Mouse (Mus musculus) fat pad, adult 2 months (tissue): Measurements from ENCODE around the gene Fam198b.
"Not testable (repeated sequence)": the region's sequence is repeated elsewhere in the genome, so short reads cannot be mapped to it uniquely, and the experiment has no call there.

ENCODE experiments used
- DNase-seq: peaks from one replicate; pipeline ENCODE4 v3.0.0-alpha.2; 2011; ENCODE audit warnings: low read depth, low spot score; ENCODE audit errors: extremely low read depth

Gene Fam198b

DNA sequence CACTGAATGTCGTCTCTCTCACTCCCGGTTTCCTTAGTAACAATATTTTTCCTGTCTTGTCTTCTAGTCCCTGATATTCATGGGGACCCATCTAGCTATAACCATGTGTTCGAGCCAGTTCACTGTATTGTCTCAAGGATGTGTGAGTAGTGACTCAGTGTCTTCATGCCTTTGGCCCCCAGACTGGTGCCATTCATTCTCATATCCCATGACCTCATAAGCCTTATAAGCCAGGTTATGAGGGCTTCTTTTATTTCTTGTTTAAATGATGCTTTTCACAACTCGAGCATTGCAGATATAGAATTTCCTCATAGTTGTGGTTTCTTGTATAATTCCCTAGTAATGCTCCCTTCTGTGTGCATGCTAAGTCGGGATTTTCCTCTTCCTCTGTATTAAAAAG, 31.9 kb downstream of the Fam198b start:
- no peak for DNase-seq

DNA sequence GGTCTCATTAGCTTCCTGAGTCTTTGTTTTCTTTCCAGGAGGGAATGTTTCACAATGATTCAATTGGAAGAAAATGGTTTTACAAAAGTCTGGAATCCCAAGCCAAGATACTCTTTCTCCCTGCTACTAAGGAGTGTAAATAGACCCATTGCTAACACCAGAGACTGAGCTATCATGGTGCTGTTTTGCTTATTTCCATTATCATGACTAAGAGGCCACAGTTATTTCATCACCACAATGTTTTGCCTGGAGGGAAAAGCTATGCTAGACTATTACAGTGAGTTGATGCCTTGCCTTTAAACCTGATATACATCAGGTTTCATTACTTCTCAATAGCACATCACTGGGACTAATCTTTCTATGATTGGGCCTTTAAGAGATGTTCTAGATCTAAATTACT, 34.4 kb downstream of the Fam198b start:
- no peak for DNase-seq

DNA sequence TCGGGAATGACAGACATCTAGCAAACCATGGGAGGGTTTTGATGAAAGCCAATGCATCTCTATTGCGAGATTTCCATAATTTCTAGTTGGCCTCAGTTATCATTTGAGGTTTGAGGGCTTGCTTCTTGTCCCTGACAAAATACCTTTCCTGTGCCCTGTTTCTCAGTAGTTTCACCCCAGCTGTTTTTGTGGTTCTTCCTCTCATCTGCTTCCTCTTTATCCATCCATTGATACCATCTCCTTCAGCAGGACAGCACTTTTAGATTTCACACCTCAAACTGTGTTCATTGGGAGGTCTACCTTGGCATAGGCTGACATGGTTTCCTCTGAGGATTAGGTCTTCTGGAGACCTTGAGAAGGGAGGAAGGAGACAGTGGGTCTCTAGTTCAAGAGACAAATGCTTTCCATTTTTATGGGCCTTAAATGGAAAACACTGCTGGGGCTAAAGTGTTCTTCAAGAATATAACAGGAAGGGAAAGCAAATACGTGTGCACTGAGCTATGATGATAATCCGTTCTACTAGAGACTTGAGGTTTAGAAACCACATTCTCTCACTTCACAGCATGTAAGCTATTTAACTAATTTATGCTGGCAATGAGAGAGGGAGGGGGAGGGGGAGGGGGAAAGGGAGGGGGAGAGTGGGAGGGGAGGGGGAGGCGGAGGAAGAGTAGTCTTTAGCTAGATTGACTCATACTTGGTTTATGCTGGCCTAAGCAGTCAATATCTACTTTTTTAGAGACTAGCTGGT, 41.8 kb downstream of the Fam198b start:
- DNase-seq, result no peak

DNA sequence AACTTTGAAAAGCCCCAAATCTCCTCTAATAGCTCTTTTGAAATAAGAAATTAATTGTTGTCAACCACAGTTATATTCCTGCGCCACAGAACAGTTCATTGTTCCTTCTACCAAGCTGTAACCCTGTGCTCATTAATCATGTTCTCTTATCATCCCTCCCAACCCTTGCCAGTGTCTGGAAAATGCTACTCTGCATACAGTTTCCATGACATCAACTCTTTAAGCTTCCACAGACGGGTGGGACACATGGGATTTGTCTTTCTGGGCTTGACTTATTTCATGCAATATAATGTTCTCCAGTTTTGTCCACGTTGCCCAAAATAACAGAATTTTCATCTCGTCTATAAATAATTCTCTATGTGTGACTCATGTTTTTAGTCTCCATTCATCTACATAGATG, 42.7 kb downstream of the Fam198b start:
- no peak for DNase-seq

DNA sequence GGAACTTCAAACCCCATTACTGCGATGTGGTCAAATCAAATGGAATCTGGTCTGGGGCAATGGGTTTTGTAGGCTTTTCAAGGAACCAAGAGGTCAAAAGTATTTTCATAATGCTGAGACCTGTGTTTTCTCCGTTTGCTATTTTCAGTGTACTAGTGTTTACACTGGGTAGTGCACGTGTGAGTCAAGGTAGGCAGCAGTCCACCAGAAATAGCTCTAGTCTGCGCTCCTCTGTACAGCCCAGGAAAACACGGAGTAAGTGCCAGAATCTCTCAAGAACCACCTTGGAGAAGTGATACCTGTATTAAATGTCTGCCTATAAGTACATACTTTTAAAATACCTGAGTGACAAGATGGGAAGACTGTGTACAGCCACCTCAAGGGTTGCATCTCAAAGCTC, 44.1 kb downstream of the Fam198b start:
- DNase-seq, result no peak

DNA sequence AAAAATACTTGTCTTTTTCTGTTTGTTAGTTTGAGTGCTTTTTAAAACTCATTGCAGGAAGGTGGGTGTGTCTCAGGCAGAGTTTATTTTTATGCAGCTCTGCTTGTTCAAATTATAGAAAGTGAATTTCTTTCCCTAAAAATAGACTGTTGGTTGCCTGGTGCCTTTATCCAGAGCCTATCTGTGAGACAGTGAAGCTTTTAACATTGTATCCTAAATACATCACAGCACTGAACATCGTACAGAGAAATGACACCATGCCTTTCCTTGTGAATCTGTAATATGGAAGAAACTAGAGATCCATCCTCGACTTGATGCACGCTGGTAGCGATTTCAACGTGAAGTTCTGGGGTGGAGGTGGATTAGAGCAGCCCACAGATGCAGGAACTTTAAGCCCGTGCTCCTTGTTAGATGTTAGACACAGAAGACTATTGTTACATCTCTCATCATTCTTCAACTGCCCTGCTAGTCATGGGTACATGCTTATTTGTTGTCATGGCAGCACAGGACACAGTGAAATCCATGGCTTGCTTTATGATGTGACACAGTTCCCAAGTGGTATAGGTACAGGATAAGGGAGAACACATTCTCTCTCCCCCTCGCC, 45.9 kb downstream of the Fam198b start:
- DNase-seq, result no peak

DNA sequence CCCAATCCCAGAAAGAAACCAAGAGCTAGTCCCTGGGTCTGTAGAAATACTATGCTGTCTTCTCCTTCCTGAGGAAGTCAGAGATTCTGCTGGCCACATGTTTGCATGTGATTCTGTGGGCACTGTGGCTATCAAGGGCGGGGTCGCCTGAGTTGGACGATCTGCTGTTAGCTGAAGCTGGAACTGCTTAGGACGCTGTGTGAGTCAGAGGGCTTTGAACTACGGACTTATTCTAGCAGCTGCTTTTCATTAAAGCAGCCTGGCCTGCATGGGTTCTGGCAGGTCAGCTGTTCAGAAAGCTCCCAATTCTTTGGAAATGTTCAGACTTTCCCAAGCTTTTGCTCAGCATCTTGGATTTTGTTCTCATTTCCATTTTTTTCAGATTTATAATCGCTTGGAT, 51.9 kb downstream of the Fam198b start:
- no peak for DNase-seq

DNA sequence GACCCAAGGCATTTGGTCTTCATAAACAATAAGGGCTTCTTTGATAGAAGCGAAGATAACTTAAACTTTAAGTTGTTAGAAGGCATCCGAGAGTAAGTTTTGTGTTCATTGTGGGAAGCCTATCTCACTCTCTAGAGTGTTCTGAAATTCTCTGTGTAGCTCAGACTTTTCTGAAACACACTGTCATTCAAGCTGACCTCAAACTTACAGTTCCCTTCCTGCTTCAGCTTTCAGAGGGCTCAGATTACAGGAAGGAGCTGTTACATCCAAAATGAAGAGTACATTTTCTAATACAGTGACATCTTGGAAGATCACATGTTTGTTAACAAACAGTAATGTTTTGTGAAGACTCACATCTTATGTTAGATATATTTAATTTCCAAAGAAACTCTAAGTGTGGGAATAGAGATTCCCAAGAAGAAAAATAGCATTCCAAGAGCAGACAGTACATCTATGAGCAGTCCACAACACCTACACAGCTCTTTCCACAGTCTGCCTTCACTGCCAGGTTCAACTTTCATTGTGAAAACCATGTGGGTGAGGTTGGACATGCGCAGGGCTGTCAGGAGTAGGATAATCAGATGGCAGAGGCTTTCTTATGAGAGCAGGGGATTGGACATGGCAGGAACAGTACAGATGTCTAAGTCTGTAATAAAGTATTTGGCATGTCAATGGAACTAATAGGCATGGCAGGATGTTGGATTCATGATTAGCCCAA, 52.6 kb downstream of the Fam198b start:
- DNase-seq, result no peak

DNA sequence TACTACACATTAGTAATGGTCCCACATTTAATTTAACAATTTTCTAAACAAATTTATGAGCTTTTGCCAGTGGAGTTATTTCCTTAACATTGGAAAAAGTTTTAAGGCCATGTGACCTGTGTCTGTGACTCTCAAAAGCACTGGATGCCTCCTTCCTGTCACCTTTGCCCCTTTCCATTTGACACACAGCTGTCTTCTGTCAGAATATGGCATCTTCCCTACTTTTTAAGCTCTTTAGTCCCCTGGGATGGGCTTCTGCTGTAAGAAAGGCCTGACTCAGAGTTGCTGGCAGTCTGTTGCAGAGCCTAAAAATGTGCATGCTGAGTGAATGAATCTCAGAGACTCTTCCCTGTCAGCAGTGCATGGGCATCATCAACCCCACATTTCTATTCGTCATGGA, 63.4 kb downstream of the Fam198b start:
- DNase-seq, result no peak

DNA sequence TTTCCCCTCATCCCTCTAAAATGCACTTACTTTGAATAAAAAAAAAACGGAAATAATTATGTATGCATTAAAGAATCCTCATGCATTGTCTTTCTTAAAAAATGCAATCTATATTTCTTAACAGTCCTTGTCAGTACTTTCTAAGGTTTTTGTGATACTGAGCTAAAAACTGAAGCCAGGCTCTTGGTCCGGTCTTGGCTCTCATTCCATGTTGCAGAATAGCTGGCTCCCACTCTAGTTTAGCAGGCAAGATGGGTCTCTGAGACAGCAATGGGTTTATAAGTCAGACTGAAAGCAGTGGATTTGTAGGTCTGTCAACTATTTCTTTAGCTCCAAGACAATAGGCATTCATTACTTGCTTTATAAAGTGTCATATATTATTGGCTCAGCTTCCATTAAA, 63.8 kb downstream of the Fam198b start:
- no peak for DNase-seq

DNA sequence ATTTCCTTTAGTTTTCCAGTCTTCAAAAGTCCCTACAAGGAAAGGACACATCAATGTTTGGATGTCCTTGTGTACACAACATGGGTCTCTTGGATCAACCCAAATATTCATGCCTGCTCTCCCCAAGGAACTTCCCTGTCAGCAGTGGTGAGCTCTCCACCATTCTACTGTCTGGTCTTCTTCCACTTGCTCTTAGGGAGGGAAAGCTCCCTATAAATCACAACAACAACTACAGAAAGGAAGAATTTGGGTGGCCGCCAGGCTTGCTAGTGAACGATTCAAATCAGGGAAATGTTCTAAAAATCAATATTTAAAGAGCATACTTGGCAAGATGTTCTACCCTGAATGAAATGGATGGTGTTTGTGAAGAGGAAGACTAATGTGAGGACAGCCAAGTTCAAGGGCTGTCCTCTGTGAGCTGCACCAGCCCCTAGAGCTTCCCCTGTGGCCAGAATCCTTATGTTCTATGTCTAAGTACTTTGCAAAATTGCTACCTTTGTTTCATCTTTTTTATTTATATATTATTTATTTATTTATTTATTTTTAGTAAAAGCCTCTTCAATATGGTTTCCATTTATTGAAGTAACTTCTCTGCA, 68.9 kb downstream of the Fam198b start:
- no peak for DNase-seq

DNA sequence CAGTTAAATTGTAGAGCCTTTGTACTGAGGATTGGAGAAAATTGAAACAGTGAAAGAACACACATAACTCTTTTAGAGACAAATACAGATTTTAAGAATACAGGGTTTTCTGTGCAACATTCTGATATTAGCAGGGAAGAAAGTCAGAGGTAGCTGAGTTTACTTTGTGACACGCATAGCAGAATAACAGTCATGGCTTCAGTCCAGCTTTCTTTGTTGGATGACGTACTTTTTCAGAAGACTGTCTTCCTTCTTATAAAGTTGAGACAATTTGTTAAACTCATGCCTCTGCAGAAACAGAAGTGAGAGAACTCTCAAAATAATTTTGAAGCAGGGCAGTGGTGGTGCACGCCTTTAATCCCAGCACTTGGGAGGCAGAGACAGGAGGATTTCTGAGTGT, 70.9 kb downstream of the Fam198b start:
- DNase-seq, result no peak

DNA sequence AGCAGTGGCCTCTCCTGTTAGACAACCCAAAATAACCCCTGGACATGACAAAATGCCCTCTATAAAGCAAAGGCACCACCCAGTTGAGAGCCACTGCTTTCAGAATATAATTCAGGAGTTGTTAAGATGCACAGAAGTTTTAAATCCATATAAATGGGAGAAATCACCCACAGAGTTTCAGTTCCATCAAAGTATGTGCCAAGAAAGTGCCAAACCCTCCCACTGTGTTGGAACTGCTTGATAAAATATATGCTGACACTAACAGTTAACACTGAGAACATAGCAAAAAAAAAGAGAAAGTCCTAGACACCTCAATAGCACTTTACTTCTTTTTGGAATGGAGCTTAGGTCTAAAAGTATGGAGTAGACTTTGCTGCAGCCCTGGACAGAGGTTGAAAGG, 72.5 kb downstream of the Fam198b start:
- DNase-seq, result no peak

DNA sequence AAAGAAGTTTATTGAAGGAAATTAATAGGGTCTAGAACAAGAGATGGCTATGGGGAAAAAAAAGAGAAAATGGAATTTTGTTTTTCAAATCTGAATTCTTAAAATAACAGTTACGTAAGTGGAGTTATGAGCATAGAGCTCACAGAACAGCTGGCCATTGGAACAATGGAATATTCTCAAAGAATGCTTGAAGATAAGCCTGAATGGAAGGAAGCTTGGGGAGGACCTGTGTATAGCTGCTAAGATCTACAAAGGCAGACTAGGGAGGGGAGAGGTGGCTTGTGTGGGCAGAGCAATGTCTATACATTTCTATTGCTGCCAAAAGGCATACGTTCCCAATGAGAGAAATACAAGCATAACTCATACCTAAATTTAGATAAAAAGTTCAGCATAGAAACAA, 73.4 kb downstream of the Fam198b start:
- no peak for DNase-seq

DNA sequence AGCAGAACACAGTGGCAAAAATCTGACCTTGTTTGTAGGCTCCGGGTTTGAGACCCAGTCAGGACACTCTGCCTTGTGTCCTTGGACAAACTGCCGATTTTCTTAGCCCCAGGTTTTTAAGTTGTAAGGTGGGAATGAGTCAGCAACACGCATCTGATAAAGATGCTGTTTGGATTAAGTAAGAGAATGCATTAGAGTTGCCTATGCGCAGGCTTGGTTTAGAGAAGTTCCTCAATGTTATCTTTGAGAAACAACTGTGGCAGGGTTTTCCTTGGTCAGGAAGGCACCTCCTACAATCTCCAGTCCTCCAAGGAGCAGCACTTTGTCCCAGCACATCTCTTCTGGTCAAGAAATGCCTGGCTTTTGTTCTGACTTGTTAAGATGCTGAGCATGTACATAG, 82.4 kb downstream of the Fam198b start:
- DNase-seq, result no peak

DNA sequence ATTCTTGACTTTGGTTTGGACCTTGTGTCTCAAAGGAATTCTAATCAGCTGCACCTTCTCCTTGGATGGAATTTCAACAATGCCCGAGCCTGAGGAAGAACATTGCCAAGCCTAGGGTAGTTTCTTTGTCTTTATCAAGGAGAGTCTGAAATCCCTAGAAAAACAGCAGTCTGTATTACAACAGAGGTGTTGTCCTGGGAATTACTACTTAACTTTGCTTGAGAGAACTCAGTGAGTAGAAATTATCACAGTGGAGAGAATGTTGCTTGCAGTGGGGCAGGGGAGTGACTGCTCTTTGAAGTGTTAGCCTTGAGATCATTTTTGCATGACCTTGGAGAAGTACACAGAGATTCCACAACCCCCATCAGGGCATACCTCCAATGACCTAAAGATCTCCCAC, 83.0 kb downstream of the Fam198b start:
- no peak for DNase-seq

DNA sequence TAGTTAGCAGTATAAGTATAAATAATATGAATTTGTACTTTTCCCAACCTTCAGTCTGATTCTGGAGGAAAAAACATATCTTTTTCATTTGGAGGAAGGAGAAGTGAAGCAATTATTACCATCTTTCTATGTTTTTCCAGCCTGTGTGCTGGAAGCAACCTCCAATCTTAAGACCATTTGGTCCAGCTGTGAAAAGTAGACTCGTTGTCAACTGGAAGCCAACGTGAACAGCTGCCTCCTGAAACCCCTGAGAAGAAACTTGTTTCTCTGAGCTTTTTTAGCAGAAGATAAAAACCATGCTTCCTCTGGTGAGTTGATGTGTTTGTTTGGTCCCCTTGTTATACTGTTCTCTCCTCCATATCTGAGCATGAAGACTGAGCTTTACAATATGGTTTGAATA, 84.1 kb downstream of the Fam198b start:
- DNase-seq, result no peak

DNA sequence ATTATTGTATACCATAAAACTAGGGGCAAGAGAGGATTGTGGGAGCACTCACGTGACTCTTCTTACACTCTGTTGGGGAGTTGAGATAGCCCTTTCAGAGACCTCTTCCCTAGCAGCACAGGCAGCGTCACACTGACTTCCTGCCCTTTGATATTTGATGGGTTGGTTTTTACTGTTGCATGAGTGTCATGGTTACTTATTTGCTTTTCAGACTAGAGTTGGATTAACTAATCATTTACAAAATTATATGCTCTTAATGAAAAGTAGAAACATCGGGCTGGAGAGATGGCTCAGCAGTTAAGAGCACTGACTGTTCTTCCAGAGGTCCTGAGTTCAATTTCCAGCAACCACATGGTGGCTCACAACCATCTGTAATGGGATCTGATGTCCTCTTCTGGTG, 85.2 kb downstream of the Fam198b start:
- not testable (repeated sequence) for DNase-seq

DNA sequence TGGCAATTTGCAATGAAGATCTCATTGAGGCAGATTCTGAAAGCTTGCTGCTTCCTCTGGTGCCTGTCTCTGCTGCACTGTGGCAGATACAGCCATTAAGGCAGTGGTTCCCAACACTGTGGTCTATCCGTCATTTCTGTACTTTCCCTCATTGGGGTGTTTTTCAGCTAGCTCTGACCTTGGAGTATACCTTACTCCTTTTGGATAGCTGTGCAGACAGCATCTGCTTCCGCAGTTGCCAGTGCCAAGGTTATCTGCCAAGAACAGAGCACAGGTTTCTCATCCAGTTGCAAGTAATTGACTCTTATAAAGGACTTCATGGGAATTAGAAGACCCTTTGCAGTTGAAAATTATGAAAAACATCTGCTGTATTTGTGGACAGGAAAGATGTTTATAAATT, 85.7 kb downstream of the Fam198b start:
- no peak for DNase-seq

DNA sequence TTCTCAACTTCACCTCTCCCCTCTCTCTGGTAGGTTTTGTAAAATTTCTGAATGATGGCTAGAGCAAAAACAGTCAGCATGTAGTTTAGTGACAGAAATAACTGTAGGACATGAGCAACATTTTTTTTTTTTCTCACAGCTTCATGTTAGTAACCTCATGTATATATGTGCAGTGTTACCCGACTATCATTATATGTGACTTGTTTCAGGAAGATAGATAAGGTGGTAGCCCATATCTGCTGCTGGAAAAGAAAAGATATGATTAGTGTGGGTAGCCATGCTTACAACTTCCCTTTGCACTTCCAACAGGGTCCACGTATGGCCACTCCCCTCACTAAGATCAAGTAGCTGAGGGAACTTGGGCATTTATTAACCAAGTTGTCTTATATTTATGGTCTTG, 86.2 kb downstream of the Fam198b start:
- DNase-seq, result no peak

DNA sequence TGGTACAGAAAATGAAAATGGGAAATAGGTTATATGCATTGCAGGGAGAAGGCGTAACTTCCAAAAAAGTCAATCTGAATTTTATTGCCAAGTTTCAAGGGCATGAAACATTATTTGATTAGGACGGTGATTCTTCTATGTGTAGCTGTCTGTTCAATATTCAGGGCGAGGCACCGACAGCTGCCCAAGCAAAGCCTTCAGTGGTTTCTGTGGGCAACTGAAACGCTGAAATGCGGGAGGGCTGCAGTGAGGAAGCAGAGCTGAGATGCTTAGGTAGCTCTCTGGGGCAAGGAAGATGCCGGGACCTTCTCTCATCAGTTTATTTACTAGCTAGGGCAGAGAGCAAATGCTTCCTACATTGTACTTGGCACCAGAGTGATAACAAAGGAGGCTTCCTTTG, 87.2 kb downstream of the Fam198b start:
- DNase-seq, result no peak

DNA sequence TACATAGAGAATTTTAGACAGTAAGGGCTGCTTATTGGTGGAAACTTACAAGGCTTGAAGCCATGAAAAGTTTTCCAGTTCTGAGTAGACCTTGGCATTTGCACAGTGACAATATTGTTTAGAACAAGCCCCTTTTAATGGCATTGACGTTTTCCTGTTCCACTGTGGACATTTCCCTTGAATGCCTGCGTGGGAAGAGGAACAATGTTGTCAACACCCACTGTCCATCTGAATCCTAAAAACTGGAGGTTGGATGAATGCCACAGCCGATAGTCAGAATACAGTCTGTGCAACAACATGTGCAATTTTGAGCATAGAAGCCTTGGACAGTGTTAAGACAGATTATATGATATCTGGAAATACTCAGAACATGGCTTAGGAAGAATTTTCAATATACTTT, 92.5 kb downstream of the Fam198b start:
- no peak for DNase-seq
